Mouse (Mus musculus): Measurements from ENCODE around the gene Zfp385a. TPM values are rescaled to one million over a fixed set of nuclear protein-coding genes. Genes with fewer than 3 reads are reported as not detected.
A peak's percentile ranks its signal among the peaks of the same experiment; 100 is the strongest.
"Not testable (repeated sequence)": the region's sequence is repeated elsewhere in the genome, so short reads cannot be mapped to it uniquely, and the experiment has no call there.

Zfp385a gene
- total and polyA plus RNA-seq, 2 experiments from 2014 or later = 23.1 to 25.8 TPM

DNA sequence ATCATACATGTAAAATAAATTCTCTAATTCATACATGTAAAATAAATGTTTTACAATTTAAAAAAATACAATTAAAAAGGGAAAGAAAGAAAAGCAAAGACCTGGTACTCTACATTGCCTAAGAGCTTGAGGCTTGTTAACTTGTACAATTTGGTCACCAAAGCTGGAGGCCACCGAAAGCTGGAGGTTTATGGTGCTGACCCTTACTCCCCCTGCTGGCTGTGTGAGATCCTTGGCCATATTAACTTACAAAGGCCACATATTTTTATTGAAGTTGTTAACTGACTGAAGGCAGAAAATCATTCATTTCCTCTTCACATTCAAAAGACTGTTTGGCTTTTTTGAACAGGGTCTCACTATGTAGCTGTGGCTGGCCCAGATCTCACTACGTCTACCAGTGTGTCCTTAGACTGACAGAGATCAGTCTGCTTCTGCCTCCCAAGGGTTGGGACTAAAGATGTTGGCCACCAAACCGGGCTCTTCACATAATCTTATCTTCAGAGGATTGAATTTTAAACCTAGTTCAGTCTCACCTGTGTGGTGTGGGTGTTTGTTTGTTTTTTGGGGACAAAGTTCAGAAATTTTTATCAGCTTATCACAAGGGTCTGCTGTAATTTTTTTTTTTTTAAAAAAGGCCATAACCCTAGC, 59.0 kb downstream of the Zfp385a start:
- Histone ChIP-seq H3K4me2 (ENCODE audit: low read depth, low read length) (no peak overlapping the region), H3K4me1 (ENCODE audit: insufficient read depth, low read length) (0 out of 2 replicates have a peak, but pooled peaks cover 3% of the 10 kb centered on the region), H3K27me3 (ENCODE audit: insufficient read depth, low read length) (no peaks in the 10 kb centered on the region), H3K9me3 (ENCODE audit: low read length) (no peaks in the 10 kb centered on the region), H3K36me3 (ENCODE audit: insufficient read depth, low read length) (no peaks in the 10 kb centered on the region), H3K4me3 (ENCODE audit: low read length) (no peak overlapping the region), H3K9ac (replicated peaks; ENCODE audit: low read length) (no peak overlapping the region), H3K27ac (no peak overlapping the region)
- WGBS = 69% methylated on average over 3 of the region's 3 CpGs
- ATAC-seq = no peak
- peak; percentile 68 for TF ChIP-seq CTCF (IDR thresholded peaks at IDR 0.05; ENCODE audit: low read depth)
- DNase-seq (ENCODE audit: low spot score) = peak; percentile 64

DNA sequence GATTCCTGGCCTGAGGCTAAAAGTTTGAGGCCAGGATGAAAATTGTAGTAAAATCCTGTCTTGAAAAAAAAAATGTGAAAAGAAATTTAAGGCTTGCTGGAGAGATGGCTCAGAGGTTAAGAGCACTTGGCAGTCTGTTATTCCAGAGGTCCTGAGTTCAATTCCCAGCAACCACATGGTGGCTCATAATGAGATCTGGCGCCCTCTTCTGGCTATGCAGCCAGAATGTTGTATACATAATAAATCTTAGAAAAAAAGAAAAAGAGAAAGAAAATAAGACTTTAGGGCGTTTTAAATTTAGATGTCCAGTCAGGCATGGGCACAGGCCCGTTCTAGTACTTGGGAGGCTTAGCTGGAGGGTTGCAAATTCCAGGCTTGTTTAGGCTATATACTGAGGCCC, 60.1 kb downstream of the Zfp385a start:
- DNase-seq (ENCODE audit: low spot score) = peak; percentile 28
- 59% methylated on average over 3 of the region's 3 CpGs for WGBS

DNA sequence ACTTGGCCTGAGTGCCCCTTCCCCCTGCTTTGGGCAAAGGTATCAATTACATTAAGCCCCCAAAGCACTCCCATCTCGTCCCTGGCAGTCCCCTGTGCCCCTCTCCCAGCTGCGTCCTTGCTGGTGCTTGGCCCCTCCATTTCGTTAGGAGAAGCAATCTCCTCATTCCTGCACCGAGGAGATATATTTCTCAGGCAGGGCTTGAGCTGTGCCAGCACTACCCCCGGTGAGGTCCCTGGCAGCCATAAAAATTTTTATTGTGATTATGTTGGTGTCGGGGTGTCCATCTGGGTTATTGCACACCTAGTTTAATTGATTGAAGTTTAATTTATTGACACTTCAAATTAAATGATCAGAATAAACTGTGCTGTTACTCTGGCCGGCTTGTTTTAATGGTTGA, 61.9 kb downstream of the Zfp385a start:
- no peak for ATAC-seq
- no peak for DNase-seq (ENCODE audit: low spot score)
- no peak overlapping the region for H3K4me2 ChIP-seq (ENCODE audit: low read depth, low read length)
- no peak overlapping the region for H3K4me3 ChIP-seq (ENCODE audit: low read length)
- no peak for TF ChIP-seq CTCF (IDR thresholded peaks at IDR 0.05; ENCODE audit: low read depth)
- WGBS = 62% methylated on average over 7 of the region's 7 CpGs
- no peaks in the 10 kb centered on the region for H3K27me3 ChIP-seq (ENCODE audit: insufficient read depth, low read length)
- no peak overlapping the region for H3K27ac ChIP-seq
- no peak overlapping the region for H3K9ac ChIP-seq (replicated peaks; ENCODE audit: low read length)
- peaks cover 8% of the 10 kb centered on the region; the same call in 1 of the 2 replicates for H3K4me1 ChIP-seq (ENCODE audit: insufficient read depth, low read length)
- H3K36me3 ChIP-seq (ENCODE audit: insufficient read depth, low read length) = no peaks in the 10 kb centered on the region
- no peaks in the 10 kb centered on the region for H3K9me3 ChIP-seq (ENCODE audit: low read length)

More for the DNA sequence above, 60.1 kb downstream of the Zfp385a start:
- H3K4me2 ChIP-seq (ENCODE audit: low read depth, low read length) = no peak overlapping the region
- no peak overlapping the region for H3K27ac ChIP-seq
- H3K4me3 ChIP-seq (ENCODE audit: low read length) = no peak overlapping the region
- peak; percentile 54 for TF ChIP-seq CTCF (IDR thresholded peaks at IDR 0.05; ENCODE audit: low read depth)
- H3K9ac ChIP-seq (replicated peaks; ENCODE audit: low read length) = no peak overlapping the region
- H3K4me1 ChIP-seq (ENCODE audit: insufficient read depth, low read length) = no peaks in the 10 kb centered on the region
- no peaks in the 10 kb centered on the region for H3K36me3 ChIP-seq (ENCODE audit: insufficient read depth, low read length)
- no peaks in the 10 kb centered on the region for H3K27me3 ChIP-seq (ENCODE audit: insufficient read depth, low read length)
- H3K9me3 ChIP-seq (ENCODE audit: low read length) = no peaks in the 10 kb centered on the region
- no peak for ATAC-seq

DNA sequence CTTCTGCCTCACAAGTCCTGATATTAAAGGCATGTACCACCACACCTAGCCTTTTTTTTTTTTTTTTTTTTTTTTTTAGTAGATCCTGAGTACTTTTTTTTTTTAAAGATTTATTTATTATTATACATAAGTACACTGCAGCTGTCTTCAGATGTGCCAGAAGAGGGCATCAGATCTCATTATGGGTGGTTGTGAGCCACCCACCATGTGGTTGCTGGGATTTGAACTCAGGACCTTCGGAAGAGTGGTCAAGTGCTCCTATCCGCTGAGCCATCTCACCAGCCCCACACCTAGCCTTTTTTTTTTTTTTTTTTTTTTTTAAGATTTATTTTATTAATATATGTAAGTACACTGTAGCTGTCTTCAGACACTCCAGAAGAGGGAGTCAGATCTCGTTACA, 64.0 kb downstream of the Zfp385a start:
- H3K36me3 ChIP-seq (ENCODE audit: insufficient read depth, low read length); H3K4me2 ChIP-seq (ENCODE audit: low read depth, low read length); H3K27ac ChIP-seq; H3K4me1 ChIP-seq (ENCODE audit: insufficient read depth, low read length); H3K4me3 ChIP-seq (ENCODE audit: low read length); ATAC-seq; H3K9me3 ChIP-seq (ENCODE audit: low read length); DNase-seq (ENCODE audit: low spot score); H3K27me3 ChIP-seq (ENCODE audit: insufficient read depth, low read length); H3K9ac ChIP-seq (replicated peaks; ENCODE audit: low read length): not testable (repeated sequence)
- 96% methylated on average over 3 of the region's 3 CpGs for WGBS

- peak; percentile 100 for ATAC-seq
- WGBS = under 1% methylated on average over 38 of the region's 38 CpGs
- H3K36me3 ChIP-seq (ENCODE audit: insufficient read depth, low read length) = no peaks in the 10 kb centered on the region
- no peaks in the 10 kb centered on the region for H3K9me3 ChIP-seq (ENCODE audit: low read length)
- H3K4me2 ChIP-seq (ENCODE audit: low read depth, low read length) = peak within 1 kb of the TSS; percentile 74
- peak within 1 kb of the TSS; percentile 77 for H3K9ac ChIP-seq (replicated peaks; ENCODE audit: low read length)
- peak within 1 kb of the TSS; percentile 85 for H3K4me3 ChIP-seq (ENCODE audit: low read length)
- peak within 1 kb of the TSS; percentile 70 for H3K27ac ChIP-seq
- no peaks in the 10 kb centered on the region for H3K27me3 ChIP-seq (ENCODE audit: insufficient read depth, low read length)
- H3K4me1 ChIP-seq (ENCODE audit: insufficient read depth, low read length) = peaks cover 8% of the 10 kb centered on the region; the same call in 1 of the 2 replicates
- peak; percentile 51 for TF ChIP-seq CTCF (IDR thresholded peaks at IDR 0.05; ENCODE audit: low read depth)
- peak; percentile 100 for DNase-seq (ENCODE audit: low spot score)
Observed at GRCm38 (mm10) chr15:103272419-103273279, 67.2 kb downstream of the Zfp385a start, which contains the start of gene Copz1. TSS of gene Copz1 (plus strand) at chr15:103272714.

GRCm38 (mm10) chr15:103268903-103269302, 71.0 kb downstream of the Zfp385a start:
- H3K27ac ChIP-seq = no peak overlapping the region
- H3K9me3 ChIP-seq (ENCODE audit: low read length) = no peaks in the 10 kb centered on the region
- no peak overlapping the region for H3K4me2 ChIP-seq (ENCODE audit: low read depth, low read length)
- 89% methylated on average over 4 of the region's 4 CpGs for WGBS
- ATAC-seq = no peak
- H3K4me1 ChIP-seq (ENCODE audit: insufficient read depth, low read length) = peaks cover 7% of the 10 kb centered on the region; the same call in 1 of the 2 replicates
- no peak overlapping the region for H3K9ac ChIP-seq (replicated peaks; ENCODE audit: low read length)
- TF ChIP-seq CTCF (IDR thresholded peaks at IDR 0.05; ENCODE audit: low read depth) = no peak
- H3K27me3 ChIP-seq (ENCODE audit: insufficient read depth, low read length) = no peaks in the 10 kb centered on the region
- H3K4me3 ChIP-seq (ENCODE audit: low read length) = no peak overlapping the region
- H3K36me3 ChIP-seq (ENCODE audit: insufficient read depth, low read length) = no peaks in the 10 kb centered on the region
- DNase-seq (ENCODE audit: low spot score) = no peak

All from hindbrain, postnatal 0 days (tissue).